Mouse (Mus musculus) layer of hippocampus, adult 2 months (tissue): ENCODE data around the gene Iba57. TPM values are rescaled to one million over a fixed set of nuclear protein-coding genes. Genes with fewer than 3 reads are reported as not detected.

Experiments used
- DNase-seq, 2 experiments: peaks; one replicate each; pipeline ENCODE4 v3.0.0; 2022; ENCODE audit warnings: low spot score in 2 of 2
- H3K27ac ChIP-seq: fragments of 200-600 bp; 2 replicates; pipeline ENCODE4 v1.8.1; 2022
- H3K4me3 ChIP-seq: fragments of 200-600 bp; 2 replicates; pipeline ENCODE4 v1.8.1; 2022; ENCODE audit warnings: mild to moderate bottlenecking
- CTCF ChIP-seq: fragments of 200-600 bp; conservative IDR thresholded peaks from 2 replicates; pipeline ENCODE4 v1.8.1; 2022; ENCODE audit warnings: antibody characterized with exemption, mild to moderate bottlenecking, moderate library complexity
- total RNA-seq, 2 experiments: library from RNA; stranded (reverse); gene quantifications; 2 replicates each; pipeline ENCODE4 v1.2.3; 2021

Iba57 gene
- total RNA-seq, 2 experiments from 2014 or later = 7.8 to 8.7 TPM

DNA sequence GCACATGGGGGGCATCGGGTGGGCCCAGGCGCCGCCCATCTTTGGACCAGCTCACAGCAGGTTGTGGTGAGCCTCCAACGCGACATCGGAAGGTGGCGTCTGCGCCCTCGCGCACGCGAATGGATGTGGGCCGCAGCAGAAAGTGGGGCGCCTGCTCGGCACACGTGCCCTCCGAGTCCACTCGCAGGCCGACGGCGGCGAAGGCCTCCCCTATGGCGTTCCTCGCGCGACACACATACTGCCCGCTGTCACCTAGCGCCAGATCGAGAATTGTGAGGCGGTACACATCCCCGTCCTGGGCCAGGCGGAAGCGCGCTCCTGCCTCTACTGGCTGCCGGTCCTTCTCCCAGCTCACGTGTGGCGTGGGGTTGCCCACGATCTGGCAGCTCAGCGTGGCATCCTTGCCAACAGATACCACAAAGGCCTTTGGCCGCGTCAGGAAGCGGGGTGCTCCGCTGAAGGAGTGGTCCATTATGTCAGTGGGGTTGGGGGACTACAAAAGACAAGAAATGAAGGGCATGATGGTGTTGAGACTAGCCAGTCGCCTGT is 27.6 kb downstream of the Iba57 start, which contains the start of gene Obscn:
Gene Obscn, minus strand, starts transcription at position 499 of the 549 bp plus-strand sequence.
- TF ChIP-seq CTCF = no peak
- DNase-seq = no peak
- Histone ChIP-seq H3K4me3 (peak within 1 kb of the TSS; percentile 33; the same call in 1 of the 2 replicates), H3K27ac (no peak within 1 kb of the TSS)

DNA sequence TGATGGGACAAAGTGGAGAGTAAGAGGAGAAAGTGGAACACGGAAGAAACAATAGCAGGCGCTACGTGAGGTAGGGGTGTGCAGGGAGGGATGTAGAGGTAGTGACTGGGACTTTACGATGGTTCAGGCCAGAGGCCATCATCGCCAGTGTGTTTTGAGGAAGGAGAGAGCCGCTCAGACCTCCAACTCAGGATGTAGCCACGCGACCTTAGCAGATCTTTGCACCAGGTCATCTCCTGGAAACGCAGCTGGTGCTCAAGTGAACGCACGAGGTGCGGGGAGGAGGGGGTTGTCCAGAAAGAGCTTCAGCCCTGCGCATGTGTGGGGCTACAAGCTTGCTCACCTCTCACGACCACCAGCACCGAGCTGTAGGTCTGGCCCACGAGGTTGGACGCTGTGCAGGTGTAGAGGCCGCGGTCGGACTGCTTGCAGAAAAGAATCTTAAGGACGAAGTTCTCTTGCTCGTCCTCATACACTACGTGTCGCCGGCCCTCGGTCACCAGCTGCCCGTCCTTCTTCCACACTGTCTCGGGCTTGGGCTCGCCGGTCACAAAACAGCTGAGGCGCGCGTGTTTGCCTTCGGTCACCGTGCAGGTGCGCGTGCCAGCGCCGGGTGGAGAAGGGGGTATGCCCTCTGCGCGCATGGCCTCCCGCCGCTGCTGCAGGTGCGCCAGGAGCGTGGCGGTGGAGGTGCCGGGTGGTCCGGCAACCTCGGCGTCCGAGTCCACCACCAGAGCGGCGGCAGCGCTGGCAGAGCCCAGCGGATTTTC is 28.3 kb downstream of the Iba57 start:
- no peak for DNase-seq
- peak overlapping the region; percentile 33; the same call in 1 of the 2 replicates for H3K4me3 ChIP-seq
- TF ChIP-seq CTCF = no peak
- no peak overlapping the region for H3K27ac ChIP-seq

DNA sequence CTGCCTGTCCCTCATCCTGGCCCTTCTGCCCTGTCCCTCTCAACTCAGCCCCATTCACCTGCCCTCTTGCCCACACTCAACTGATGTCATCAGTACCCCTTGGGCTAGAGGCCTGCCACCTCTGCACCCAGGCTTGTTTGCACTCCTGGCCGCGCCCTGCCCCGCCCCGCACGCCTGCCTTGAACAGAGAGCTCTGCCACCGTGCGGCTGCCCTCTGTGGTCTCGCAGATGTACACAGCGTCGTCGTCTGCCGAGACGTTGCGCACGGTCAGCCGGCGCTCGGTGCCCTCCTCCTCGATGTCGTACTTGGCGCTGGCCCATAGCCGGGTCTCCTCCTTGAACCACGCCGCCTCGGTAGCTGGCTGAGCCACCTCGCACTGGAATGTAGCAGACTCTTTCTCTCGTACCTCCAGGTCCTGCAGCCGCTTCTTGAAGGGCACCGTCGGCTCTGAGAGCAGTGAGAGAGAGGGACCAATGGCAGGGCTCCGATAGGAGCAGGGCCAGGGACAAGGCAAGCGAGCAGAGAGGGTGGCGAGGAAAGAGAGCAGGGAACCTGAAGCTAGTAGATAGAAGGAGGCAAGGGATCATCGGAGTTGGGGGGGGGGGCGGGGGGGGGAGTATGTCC is 29.1 kb downstream of the Iba57 start:
- Histone ChIP-seq H3K4me3 (no peak overlapping the region), H3K27ac (no peak overlapping the region)
- TF ChIP-seq CTCF = peak; percentile 16; the same call in 1 of the 2 replicates
- DNase-seq = no peak

- H3K27ac ChIP-seq = no peak overlapping the region
- DNase-seq = no peak
- no peak for TF ChIP-seq CTCF
- H3K4me3 ChIP-seq = no peak overlapping the region
These were observed 31.5 kb downstream of the Iba57 start for GRCm38 (mm10) chr11:59132065-59132464.

DNA sequence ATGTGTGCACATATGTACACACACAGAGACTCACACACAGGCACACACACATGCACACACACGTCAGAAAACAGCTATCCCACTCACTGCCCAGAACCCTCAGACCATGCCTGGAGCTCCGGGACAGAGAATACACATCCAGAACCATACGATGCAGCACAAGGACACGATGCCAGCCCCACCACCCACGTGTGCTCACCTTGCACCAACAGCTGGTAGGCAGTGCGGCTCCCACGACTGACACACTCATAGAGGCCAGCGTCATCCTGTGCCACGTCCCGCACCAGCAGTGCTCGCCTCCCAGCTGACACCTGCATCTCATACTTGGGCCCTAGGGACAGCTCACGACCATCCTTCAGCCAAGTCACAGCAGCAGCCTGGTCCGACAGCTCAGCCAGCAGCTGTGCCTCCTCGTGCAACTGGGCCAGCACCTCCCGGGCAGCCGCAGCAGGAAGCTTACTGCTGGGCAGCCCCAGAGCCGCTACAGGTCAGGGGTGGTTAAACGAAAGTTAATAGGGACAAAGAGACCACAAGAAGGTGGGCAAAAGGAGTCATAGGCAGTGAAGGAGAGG is 32.1 kb downstream of the Iba57 start:
- no peak for TF ChIP-seq CTCF
- no peak overlapping the region for H3K4me3 ChIP-seq
- no peak overlapping the region for H3K27ac ChIP-seq
- no peak for DNase-seq

- no peak for TF ChIP-seq CTCF
- no peak for DNase-seq
- no peak overlapping the region for H3K4me3 ChIP-seq
- no peak overlapping the region for H3K27ac ChIP-seq
These were observed 32.8 kb downstream of the Iba57 start for GRCm38 (mm10) chr11:59130782-59131181.

DNA sequence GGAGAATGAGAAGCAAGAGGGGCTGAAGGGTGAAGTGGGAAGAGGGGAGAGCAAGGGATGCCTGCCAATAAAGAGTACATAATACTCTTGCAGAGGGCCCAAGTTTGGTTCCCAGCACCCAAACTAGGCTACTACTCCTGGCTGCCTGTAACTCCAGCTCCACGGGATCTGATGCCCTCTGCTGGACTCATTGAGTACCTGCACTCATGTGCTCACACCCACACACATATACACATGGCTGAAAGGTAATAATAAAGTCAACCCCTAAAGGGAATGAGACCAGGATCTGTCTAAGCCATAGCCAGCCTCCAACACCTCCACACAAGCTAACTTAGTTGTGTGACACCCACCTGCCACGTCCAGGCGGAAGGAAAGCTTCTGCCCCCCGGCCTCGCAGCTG is 57.6 kb downstream of the Iba57 start:
- no peak overlapping the region for H3K4me3 ChIP-seq
- DNase-seq = no peak
- no peak overlapping the region for H3K27ac ChIP-seq
- TF ChIP-seq CTCF = peak; percentile 21; the same call in 1 of the 2 replicates

Other genes starting within 250 kb of the Iba57 start
- gene Btnl10, start 245.8 kb downstream of the Iba57 start, total RNA-seq = not detected
- gene Rnf187, start 224.8 kb downstream of the Iba57 start, total RNA-seq = 100 to 1,000 TPM; 462 to 508 TPM
- 100 to 1,000 TPM in 1 of 2 experiments, 10 to 100 TPM in 1; 91.3 to 103 TPM for gene Hist3h2ba, start 214.8 kb downstream of the Iba57 start, total RNA-seq
- gene Hist3h2a, start 209.1 kb downstream of the Iba57 start, total RNA-seq = 10 to 100 TPM; 66.0 to 69.3 TPM
- gene Trim17, start 209.1 kb downstream of the Iba57 start, total RNA-seq = 1 to 10 TPM; 5.3 to 6.5 TPM
- 10 to 100 TPM; 32.5 to 35.5 TPM for gene Trim11, start 185.6 kb downstream of the Iba57 start, total RNA-seq
- gene Obscn, start 27.3 kb downstream of the Iba57 start, total RNA-seq = 1 to 10 TPM; 1.2 to 1.5 TPM
- 10 to 100 TPM; 10.2 to 10.8 TPM for gene Gjc2, start 19.5 kb upstream of the Iba57 start, total RNA-seq
- gene Guk1, start 28.5 kb upstream of the Iba57 start, total RNA-seq = 100 to 1,000 TPM; 134 to 136 TPM
- gene Mrpl55, start 38.7 kb upstream of the Iba57 start, total RNA-seq = 10 to 100 TPM; 37.3 to 39.3 TPM
- gene 2310033P09Rik, start 44.6 kb upstream of the Iba57 start, total RNA-seq = 10 to 100 TPM; 21.6 to 22.3 TPM
- 100 to 1,000 TPM; 498 to 523 TPM for gene Arf1, start 64.5 kb upstream of the Iba57 start, total RNA-seq
- gene Wnt3a, start 127.0 kb upstream of the Iba57 start, total RNA-seq = under 1 TPM in 1 of 2 experiments, not detected in 1; 0.13 TPM
- 1 to 10 TPM; 3.8 TPM for gene Wnt9a, start 143.2 kb upstream of the Iba57 start, total RNA-seq
- not detected for gene Prss38, start 211.9 kb upstream of the Iba57 start, total RNA-seq